Mouse (Mus musculus): ENCODE measurements around the gene Tnrc6b. TPM values are rescaled to one million over a fixed set of nuclear protein-coding genes. Genes with fewer than 3 reads are reported as not detected.

Gene Tnrc6b
- polyA plus RNA-seq, 1 experiment from 2014 or later: 23.2 TPM

DNA sequence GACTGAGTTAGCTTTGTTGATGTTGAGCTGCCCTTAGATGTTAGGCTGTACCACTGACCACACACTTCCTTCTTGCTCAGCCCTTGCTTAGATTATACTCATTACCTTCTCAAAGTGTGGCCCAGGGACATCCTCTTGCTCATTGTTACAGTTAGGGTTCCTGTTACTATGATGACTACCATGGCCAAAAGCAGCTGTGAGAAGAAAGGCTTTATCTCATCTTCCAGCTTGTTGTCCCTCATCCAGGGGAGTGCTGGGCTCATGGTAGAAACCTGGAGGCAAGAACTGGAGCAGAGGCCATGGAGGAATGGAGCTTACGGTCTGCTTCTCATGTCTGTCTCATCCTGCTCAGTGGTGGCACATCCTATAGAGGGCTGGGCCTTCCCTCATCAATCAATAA is 28.9 kb downstream of the Tnrc6b start:
- no peaks in the 10 kb centered on the region for H3K27me3 ChIP-seq (ENCODE audit: control insufficient read depth, insufficient read depth, low read length)
- H3K4me1 ChIP-seq (ENCODE audit: control insufficient read depth, insufficient read depth, low read length): no peaks in the 10 kb centered on the region
- H3K27ac ChIP-seq (ENCODE audit: low read depth, low read length): no peak overlapping the region
- whole genome bisulfite sequencing: 100% methylated on average over 1 of the region's 1 CpGs
- no peak overlapping the region for H3K9ac ChIP-seq (ENCODE audit: low read depth, low read length)
- ATAC-seq (ENCODE audit: low FRiP score, low TSS enrichment): no peak
- H3K4me2 ChIP-seq (replicated peaks; ENCODE audit: low read depth, low read length): no peak overlapping the region
- no peaks in the 10 kb centered on the region for H3K9me3 ChIP-seq (ENCODE audit: control insufficient read depth, low read length)
- no peak overlapping the region for H3K4me3 ChIP-seq (ENCODE audit: low read length)
- H3K36me3 ChIP-seq (ENCODE audit: control insufficient read depth, insufficient read depth, low read length): no peaks in the 10 kb centered on the region

DNA sequence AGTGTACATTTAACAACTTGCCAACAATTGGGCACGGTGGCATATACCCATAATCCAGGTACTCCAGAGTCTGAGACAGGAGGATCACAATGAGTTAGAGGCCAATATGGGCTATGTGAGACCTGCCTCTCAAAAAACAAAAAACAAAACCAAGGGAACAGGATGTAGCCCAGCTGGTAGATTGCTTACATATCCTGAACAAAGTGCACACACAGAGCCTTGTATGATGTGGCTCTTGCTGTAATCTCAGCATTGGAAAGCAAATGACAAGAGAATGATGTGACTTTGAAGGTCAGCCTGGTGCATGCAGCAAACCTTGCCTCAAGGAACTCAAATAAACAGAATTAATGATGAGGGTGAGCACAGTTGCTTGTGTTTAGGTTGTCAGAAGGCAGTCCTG is 30.7 kb downstream of the Tnrc6b start:
- ATAC-seq (ENCODE audit: low FRiP score, low TSS enrichment): no peak
- H3K4me3 ChIP-seq (ENCODE audit: low read length): no peak overlapping the region
- no peaks in the 10 kb centered on the region for H3K9me3 ChIP-seq (ENCODE audit: control insufficient read depth, low read length)
- no peaks in the 10 kb centered on the region for H3K36me3 ChIP-seq (ENCODE audit: control insufficient read depth, insufficient read depth, low read length)
- H3K27ac ChIP-seq (ENCODE audit: low read depth, low read length): no peak overlapping the region
- no peak overlapping the region for H3K9ac ChIP-seq (ENCODE audit: low read depth, low read length)
- H3K4me2 ChIP-seq (replicated peaks; ENCODE audit: low read depth, low read length): no peak overlapping the region
- no peaks in the 10 kb centered on the region for H3K27me3 ChIP-seq (ENCODE audit: control insufficient read depth, insufficient read depth, low read length)
- H3K4me1 ChIP-seq (ENCODE audit: control insufficient read depth, insufficient read depth, low read length): no peaks in the 10 kb centered on the region
- WGBS: 88% methylated on average over 1 of the region's 1 CpGs

DNA sequence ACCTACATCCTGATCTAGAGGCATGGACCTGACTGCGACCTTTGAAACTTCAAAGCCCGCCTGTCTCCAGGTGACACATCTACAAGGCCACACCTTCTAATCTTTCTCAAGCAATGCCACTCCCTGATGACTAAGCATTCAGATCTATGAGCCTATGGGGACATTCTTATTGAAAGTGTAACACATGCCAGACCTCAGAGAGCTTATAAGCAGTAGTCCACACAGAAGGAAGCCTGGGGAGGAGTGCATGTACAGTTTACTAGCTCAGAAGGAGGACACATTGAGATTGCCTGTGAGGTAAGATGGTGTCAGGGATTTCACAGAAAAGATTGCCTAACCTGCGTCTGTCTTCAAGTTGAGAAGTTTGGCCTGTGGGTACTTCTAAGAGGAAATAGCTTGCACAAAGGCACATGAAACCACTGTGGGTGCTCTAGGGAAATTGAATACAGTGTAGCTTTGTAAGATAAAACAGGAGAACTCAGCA is 31.9 kb downstream of the Tnrc6b start:
- Histone ChIP-seq H3K27me3 (ENCODE audit: control insufficient read depth, insufficient read depth, low read length) (no peaks in the 10 kb centered on the region), H3K4me1 (ENCODE audit: control insufficient read depth, insufficient read depth, low read length) (no peaks in the 10 kb centered on the region), H3K9ac (ENCODE audit: low read depth, low read length) (no peak overlapping the region), H3K4me2 (replicated peaks; ENCODE audit: low read depth, low read length) (no peak overlapping the region), H3K9me3 (ENCODE audit: control insufficient read depth, low read length) (no peaks in the 10 kb centered on the region), H3K27ac (ENCODE audit: low read depth, low read length) (no peak overlapping the region), H3K36me3 (ENCODE audit: control insufficient read depth, insufficient read depth, low read length) (no peaks in the 10 kb centered on the region), H3K4me3 (ENCODE audit: low read length) (no peak overlapping the region)
- no peak for ATAC-seq (ENCODE audit: low FRiP score, low TSS enrichment)
- 80% methylated on average over 3 of the region's 3 CpGs for WGBS

DNA sequence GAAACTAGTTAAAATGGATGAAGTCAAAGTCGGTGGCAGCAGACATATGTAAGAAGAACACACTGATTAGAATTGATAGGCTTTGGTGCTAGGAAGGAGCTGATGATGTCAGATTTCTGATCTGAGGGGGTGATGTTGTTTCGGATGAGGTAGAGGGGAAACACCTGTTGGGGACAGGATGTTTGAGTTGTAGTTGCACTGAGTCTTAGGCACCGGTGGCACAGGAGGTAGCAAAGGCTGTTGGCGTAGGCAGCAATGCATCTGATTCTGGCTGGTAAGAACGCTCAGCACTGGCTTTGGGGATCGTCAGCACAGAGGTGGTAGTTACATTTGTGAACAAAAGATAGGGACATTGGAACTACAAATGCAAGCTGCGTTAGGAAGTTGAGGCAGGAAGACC is 32.5 kb downstream of the Tnrc6b start:
- no peaks in the 10 kb centered on the region for H3K36me3 ChIP-seq (ENCODE audit: control insufficient read depth, insufficient read depth, low read length)
- no peak overlapping the region for H3K4me3 ChIP-seq (ENCODE audit: low read length)
- H3K27me3 ChIP-seq (ENCODE audit: control insufficient read depth, insufficient read depth, low read length): no peaks in the 10 kb centered on the region
- H3K4me2 ChIP-seq (replicated peaks; ENCODE audit: low read depth, low read length): no peak overlapping the region
- H3K9ac ChIP-seq (ENCODE audit: low read depth, low read length): no peak overlapping the region
- WGBS: 85% methylated on average over 7 of the region's 7 CpGs
- no peaks in the 10 kb centered on the region for H3K9me3 ChIP-seq (ENCODE audit: control insufficient read depth, low read length)
- H3K4me1 ChIP-seq (ENCODE audit: control insufficient read depth, insufficient read depth, low read length): no peaks in the 10 kb centered on the region
- H3K27ac ChIP-seq (ENCODE audit: low read depth, low read length): no peak overlapping the region
- ATAC-seq (ENCODE audit: low FRiP score, low TSS enrichment): no peak

DNA sequence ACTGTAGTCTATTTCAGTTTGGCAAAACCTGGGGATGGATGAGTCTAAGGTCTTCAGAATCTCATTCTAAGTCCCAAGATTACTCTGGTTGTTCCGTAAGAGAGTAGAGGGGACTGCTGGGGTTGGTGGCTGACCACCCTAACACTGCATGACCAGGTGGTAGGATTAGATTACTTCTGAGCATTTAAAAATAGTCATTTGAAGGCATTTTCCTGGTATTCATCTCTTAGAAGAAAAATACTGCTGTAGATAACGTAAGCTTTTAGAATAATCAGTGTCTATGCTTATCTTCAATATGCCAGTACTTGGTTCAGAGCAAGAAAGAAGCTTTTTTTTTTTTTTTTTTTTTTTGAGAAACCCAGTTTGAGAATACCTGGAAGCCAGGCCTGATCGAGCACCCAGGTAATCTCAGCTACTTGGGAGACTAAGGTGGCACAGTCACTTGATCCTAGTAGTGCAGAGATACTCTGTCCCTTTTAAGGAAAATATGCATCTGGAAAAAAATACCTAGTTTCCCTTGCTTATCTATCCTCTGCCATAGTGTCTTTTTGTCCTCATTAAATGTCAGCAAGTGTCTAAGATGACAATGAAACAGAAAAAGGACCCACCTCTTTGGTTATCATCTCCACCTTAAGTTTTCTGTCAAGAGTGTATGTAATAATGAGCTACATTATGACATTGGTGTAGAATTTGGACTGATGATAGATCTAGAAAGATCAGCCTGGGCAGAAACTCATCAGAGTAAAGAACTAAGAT is 33.7 kb downstream of the Tnrc6b start:
- Histone ChIP-seq H3K9ac (ENCODE audit: low read depth, low read length) (no peak overlapping the region), H3K36me3 (ENCODE audit: control insufficient read depth, insufficient read depth, low read length) (no peaks in the 10 kb centered on the region), H3K4me3 (ENCODE audit: low read length) (no peak overlapping the region), H3K4me2 (replicated peaks; ENCODE audit: low read depth, low read length) (no peak overlapping the region), H3K27me3 (ENCODE audit: control insufficient read depth, insufficient read depth, low read length) (no peaks in the 10 kb centered on the region), H3K4me1 (ENCODE audit: control insufficient read depth, insufficient read depth, low read length) (no peaks in the 10 kb centered on the region), H3K9me3 (ENCODE audit: control insufficient read depth, low read length) (no peaks in the 10 kb centered on the region), H3K27ac (ENCODE audit: low read depth, low read length) (no peak overlapping the region)
- ATAC-seq (ENCODE audit: low FRiP score, low TSS enrichment): no peak
- WGBS: 89% methylated on average over 3 of the region's 3 CpGs

DNA sequence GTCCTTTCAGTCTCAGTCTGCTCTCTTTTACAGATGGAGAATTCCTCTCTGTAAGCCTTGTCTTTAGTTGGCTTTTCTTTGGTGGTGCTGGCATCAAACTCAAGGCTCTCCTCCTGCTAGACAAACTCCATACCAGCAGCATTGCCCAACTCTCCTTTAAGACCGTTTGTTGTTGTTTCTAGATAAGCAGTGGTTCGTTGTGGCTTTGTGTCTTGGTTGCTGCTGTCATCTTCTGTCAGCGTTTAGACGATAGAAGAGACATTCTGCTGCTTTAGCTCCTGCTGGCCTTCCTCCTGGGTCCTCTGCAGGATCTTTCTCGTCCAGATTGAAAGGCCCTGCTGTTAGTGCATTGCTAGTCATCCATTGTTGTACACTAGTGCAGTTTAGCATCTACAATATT is 37.9 kb downstream of the Tnrc6b start:
- no peaks in the 10 kb centered on the region for H3K27me3 ChIP-seq (ENCODE audit: control insufficient read depth, insufficient read depth, low read length)
- H3K27ac ChIP-seq (ENCODE audit: low read depth, low read length): no peak overlapping the region
- H3K36me3 ChIP-seq (ENCODE audit: control insufficient read depth, insufficient read depth, low read length): no peaks in the 10 kb centered on the region
- H3K9me3 ChIP-seq (ENCODE audit: control insufficient read depth, low read length): no peaks in the 10 kb centered on the region
- ATAC-seq (ENCODE audit: low FRiP score, low TSS enrichment): no peak
- no peak overlapping the region for H3K4me2 ChIP-seq (replicated peaks; ENCODE audit: low read depth, low read length)
- 78% methylated on average over 5 of the region's 5 CpGs for WGBS
- no peaks in the 10 kb centered on the region for H3K4me1 ChIP-seq (ENCODE audit: control insufficient read depth, insufficient read depth, low read length)
- no peak overlapping the region for H3K9ac ChIP-seq (ENCODE audit: low read depth, low read length)
- no peak overlapping the region for H3K4me3 ChIP-seq (ENCODE audit: low read length)

DNA sequence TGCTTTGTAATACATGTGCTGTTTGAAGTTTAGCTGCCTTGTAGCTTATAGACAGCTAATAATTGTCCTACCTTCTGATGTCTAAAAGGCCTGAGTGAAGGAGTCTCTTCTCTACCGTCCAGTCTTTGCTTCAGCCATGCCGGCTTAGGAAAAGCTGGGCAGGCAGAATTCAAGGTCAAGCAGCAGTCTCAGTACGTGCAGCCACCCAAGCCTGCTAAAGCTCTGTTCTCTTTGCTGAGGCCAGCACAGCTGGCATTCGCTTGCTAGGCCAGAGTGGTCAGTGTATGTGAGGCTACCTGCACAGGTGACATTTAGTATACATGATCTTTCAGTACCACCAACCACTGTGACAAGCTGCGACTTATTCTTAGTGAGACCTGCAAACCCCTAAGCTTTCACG is 42.2 kb downstream of the Tnrc6b start:
- Histone ChIP-seq H3K27me3 (ENCODE audit: control insufficient read depth, insufficient read depth, low read length) (no peaks in the 10 kb centered on the region), H3K4me1 (ENCODE audit: control insufficient read depth, insufficient read depth, low read length) (no peaks in the 10 kb centered on the region), H3K9me3 (ENCODE audit: control insufficient read depth, low read length) (no peaks in the 10 kb centered on the region), H3K9ac (ENCODE audit: low read depth, low read length) (no peak overlapping the region), H3K27ac (ENCODE audit: low read depth, low read length) (no peak overlapping the region), H3K4me2 (replicated peaks; ENCODE audit: low read depth, low read length) (no peak overlapping the region), H3K4me3 (ENCODE audit: low read length) (no peak overlapping the region), H3K36me3 (ENCODE audit: control insufficient read depth, insufficient read depth, low read length) (no peaks in the 10 kb centered on the region)
- 82% methylated on average over 6 of the region's 6 CpGs for WGBS
- no peak for ATAC-seq (ENCODE audit: low FRiP score, low TSS enrichment)

DNA sequence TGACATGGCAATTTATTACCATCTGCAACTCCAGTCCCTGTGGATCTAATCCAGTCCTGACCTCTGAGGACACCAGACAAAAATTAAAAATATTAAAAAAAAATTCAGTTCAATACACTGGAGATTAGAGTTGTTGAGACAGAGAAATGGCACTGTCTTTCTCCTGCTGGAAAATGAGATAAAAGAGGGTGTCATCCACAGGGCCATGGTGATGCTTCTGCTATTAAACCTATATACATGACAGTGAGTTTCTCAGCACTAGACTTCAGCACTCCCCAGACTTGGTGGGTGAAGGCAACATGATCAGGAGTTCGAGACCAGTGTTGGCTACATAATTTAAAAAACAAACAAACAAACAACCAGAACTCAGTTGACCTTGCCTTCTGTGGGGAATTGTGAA is 43.0 kb downstream of the Tnrc6b start:
- H3K27ac ChIP-seq (ENCODE audit: low read depth, low read length): no peak overlapping the region
- no peak overlapping the region for H3K9ac ChIP-seq (ENCODE audit: low read depth, low read length)
- no peaks in the 10 kb centered on the region for H3K27me3 ChIP-seq (ENCODE audit: control insufficient read depth, insufficient read depth, low read length)
- H3K36me3 ChIP-seq (ENCODE audit: control insufficient read depth, insufficient read depth, low read length): no peaks in the 10 kb centered on the region
- H3K9me3 ChIP-seq (ENCODE audit: control insufficient read depth, low read length): no peaks in the 10 kb centered on the region
- no peak for ATAC-seq (ENCODE audit: low FRiP score, low TSS enrichment)
- no peak overlapping the region for H3K4me2 ChIP-seq (replicated peaks; ENCODE audit: low read depth, low read length)
- 82% methylated on average over 1 of the region's 1 CpGs for WGBS
- H3K4me3 ChIP-seq (ENCODE audit: low read length): no peak overlapping the region
- no peaks in the 10 kb centered on the region for H3K4me1 ChIP-seq (ENCODE audit: control insufficient read depth, insufficient read depth, low read length)

DNA sequence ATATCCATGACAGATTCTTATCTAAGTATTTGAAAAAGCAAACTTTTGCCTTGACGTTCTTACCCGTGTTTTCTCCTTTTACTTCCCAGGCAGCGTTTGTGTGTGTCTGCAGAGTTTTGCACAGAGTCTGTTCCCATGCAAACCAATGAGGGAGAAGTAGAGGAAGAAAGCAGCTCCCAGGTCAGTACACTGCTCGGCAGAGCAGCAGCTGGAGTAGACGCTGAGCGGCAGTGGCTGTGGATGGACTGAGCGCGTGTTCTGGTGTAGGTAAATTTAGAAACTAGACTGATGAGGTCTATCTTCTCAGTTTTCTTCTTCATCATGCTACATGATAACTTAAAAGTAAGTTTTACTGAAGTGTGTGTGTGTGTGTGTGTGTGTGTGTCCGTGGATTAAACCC is 48.3 kb downstream of the Tnrc6b start:
- Histone ChIP-seq H3K27ac (ENCODE audit: low read depth, low read length) (no peak overlapping the region), H3K4me2 (replicated peaks; ENCODE audit: low read depth, low read length) (no peak overlapping the region), H3K4me1 (ENCODE audit: control insufficient read depth, insufficient read depth, low read length) (no peaks in the 10 kb centered on the region), H3K27me3 (ENCODE audit: control insufficient read depth, insufficient read depth, low read length) (no peaks in the 10 kb centered on the region), H3K4me3 (ENCODE audit: low read length) (no peak overlapping the region), H3K9ac (ENCODE audit: low read depth, low read length) (no peak overlapping the region), H3K9me3 (ENCODE audit: control insufficient read depth, low read length) (no peaks in the 10 kb centered on the region), H3K36me3 (ENCODE audit: control insufficient read depth, insufficient read depth, low read length) (no peaks in the 10 kb centered on the region)
- ATAC-seq (ENCODE audit: low FRiP score, low TSS enrichment): no peak
- WGBS: 91% methylated on average over 9 of the region's 9 CpGs
